Mouse (Mus musculus) kidney, adult 11 months (tissue): ENCODE measurements around the gene Nexn.
"Not testable (repeated sequence)": the region's sequence is repeated elsewhere in the genome, so short reads cannot be mapped to it uniquely, and the experiment has no call there.

Source experiments
- DNase-seq: peaks from one replicate; pipeline ENCODE4 v3.0.0; 2022

Gene Nexn

GRCm38 (mm10) chr3:152266036-152266421, at the start of gene Nexn:
Nexn (minus strand) TSS chr3:152266350.
- DNase-seq = no peak

- DNase-seq = peak; percentile 76
Measured at GRCm38 (mm10) chr3:152315613-152316012, 49.5 kb upstream of the Nexn start.

- DNase-seq = not testable (repeated sequence)
Measured at GRCm38 (mm10) chr3:152314666-152315065, 48.5 kb upstream of the Nexn start.

- DNase-seq = no peak
Measured at GRCm38 (mm10) chr3:152309250-152309645, 43.1 kb upstream of the Nexn start.

- DNase-seq = no peak
Measured at GRCm38 (mm10) chr3:152308485-152309249, 42.5 kb upstream of the Nexn start.

GRCm38 (mm10) chr3:152305971-152306370, 39.8 kb upstream of the Nexn start:
- no peak for DNase-seq

- no peak for DNase-seq
Measured at GRCm38 (mm10) chr3:152305080-152305479, 38.9 kb upstream of the Nexn start.

GRCm38 (mm10) chr3:152304093-152304815, 38.1 kb upstream of the Nexn start:
- peak; percentile 16 for DNase-seq

- no peak for DNase-seq
Measured at GRCm38 (mm10) chr3:152302991-152303390, 36.8 kb upstream of the Nexn start.

GRCm38 (mm10) chr3:152300376-152301337, 34.5 kb upstream of the Nexn start:
- DNase-seq = no peak

GRCm38 (mm10) chr3:152295896-152296295, 29.7 kb upstream of the Nexn start:
- no peak for DNase-seq

- DNase-seq = no peak
Measured at GRCm38 (mm10) chr3:152294400-152294799, 28.2 kb upstream of the Nexn start.

GRCm38 (mm10) chr3:152293530-152294181, 27.5 kb upstream of the Nexn start:
- no peak for DNase-seq

GRCm38 (mm10) chr3:152291895-152292294, 25.7 kb upstream of the Nexn start:
- no peak for DNase-seq

GRCm38 (mm10) chr3:152290175-152290798, 24.1 kb upstream of the Nexn start:
- no peak for DNase-seq

- DNase-seq = peak; percentile 45
Measured at GRCm38 (mm10) chr3:152288740-152289139, 22.6 kb upstream of the Nexn start.

GRCm38 (mm10) chr3:152288276-152288675, 22.1 kb upstream of the Nexn start:
- no peak for DNase-seq

- DNase-seq = no peak
Measured at GRCm38 (mm10) chr3:152287810-152288209, 21.7 kb upstream of the Nexn start.

- DNase-seq = no peak
Measured at GRCm38 (mm10) chr3:152284759-152285158, 18.6 kb upstream of the Nexn start.

- DNase-seq = no peak
Measured at GRCm38 (mm10) chr3:152284306-152284705, 18.2 kb upstream of the Nexn start.

GRCm38 (mm10) chr3:152282126-152282525, 16.0 kb upstream of the Nexn start:
- no peak for DNase-seq

GRCm38 (mm10) chr3:152278431-152278830, 12.3 kb upstream of the Nexn start:
- DNase-seq = no peak
